Mouse (Mus musculus): ENCODE data around the gene Arhgap28. TPM values are rescaled to one million over a fixed set of nuclear protein-coding genes. Genes with fewer than 3 reads are reported as not detected.

The Arhgap28 gene
- polyA plus RNA-seq, 1 experiment from 2014 or later, result 11.5 TPM

GRCm38 (mm10) chr17:67980573-67980972 is 23.3 kb downstream of the Arhgap28 start:
- 83% methylated on average over 3 of the region's 3 CpGs for WGBS
- Histone ChIP-seq H3K4me3 (replicated peaks; ENCODE audit: low read depth, low read length) (no peak overlapping the region), H3K4me1 (replicated peaks; ENCODE audit: insufficient read depth, low read length) (no peaks in the 10 kb centered on the region), H3K9me3 (replicated peaks; ENCODE audit: low read length) (no peaks in the 10 kb centered on the region), H3K36me3 (ENCODE audit: insufficient read depth, low read length) (no peaks in the 10 kb centered on the region), H3K4me2 (ENCODE audit: low read length) (no peak overlapping the region), H3K9ac (ENCODE audit: low read depth, low read length) (no peak overlapping the region), H3K27ac (no peak overlapping the region), H3K27me3 (ENCODE audit: insufficient read depth, low read length) (no peaks in the 10 kb centered on the region)
- DNase-seq (ENCODE audit: low spot score) (no peak), ATAC-seq (replicated peaks; ENCODE audit: low FRiP score, low read depth) (no peak)
- no peak for TF ChIP-seq CTCF (IDR thresholded peaks at IDR 0.05; ENCODE audit: low read depth)

DNA sequence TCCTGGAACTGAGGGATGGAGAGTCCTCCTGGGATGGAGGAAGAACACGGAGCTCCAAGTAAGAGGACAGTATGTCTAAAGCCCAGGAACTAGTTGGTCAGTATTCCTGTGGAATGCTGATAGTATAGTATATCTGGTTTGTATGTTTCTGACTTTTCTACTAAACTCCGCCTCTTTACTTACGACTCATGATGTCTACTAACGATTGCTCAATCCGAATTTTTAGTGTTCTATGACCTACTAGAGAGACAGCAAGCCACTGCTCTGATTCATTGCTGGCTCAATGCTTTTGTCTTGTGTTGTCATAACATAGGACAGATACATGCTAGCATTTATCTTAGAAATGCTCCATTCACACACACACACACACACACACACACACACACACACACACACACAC is 24.7 kb downstream of the Arhgap28 start:
- H3K27ac ChIP-seq, result peak overlapping the region; percentile 25; the same call in 1 of the 2 replicates
- H3K4me1 ChIP-seq (replicated peaks; ENCODE audit: insufficient read depth, low read length), result no peaks in the 10 kb centered on the region
- H3K4me3 ChIP-seq (replicated peaks; ENCODE audit: low read depth, low read length), result no peak overlapping the region
- no peak for TF ChIP-seq CTCF (IDR thresholded peaks at IDR 0.05; ENCODE audit: low read depth)
- H3K4me2 ChIP-seq (ENCODE audit: low read length), result no peak overlapping the region
- no peak for ATAC-seq (replicated peaks; ENCODE audit: low FRiP score, low read depth)
- H3K9ac ChIP-seq (ENCODE audit: low read depth, low read length), result 0 out of 2 replicates have a peak overlapping the region, but pooled peaks have one; percentile 24
- no peaks in the 10 kb centered on the region for H3K36me3 ChIP-seq (ENCODE audit: insufficient read depth, low read length)
- H3K27me3 ChIP-seq (ENCODE audit: insufficient read depth, low read length), result no peaks in the 10 kb centered on the region
- 57% methylated on average over 5 of the region's 5 CpGs for WGBS
- DNase-seq (ENCODE audit: low spot score), result no peak
- no peaks in the 10 kb centered on the region for H3K9me3 ChIP-seq (replicated peaks; ENCODE audit: low read length)

- H3K9ac ChIP-seq (ENCODE audit: low read depth, low read length), result 0 out of 2 replicates have a peak overlapping the region, but pooled peaks have one; percentile 24
- no peaks in the 10 kb centered on the region for H3K9me3 ChIP-seq (replicated peaks; ENCODE audit: low read length)
- no peak overlapping the region for H3K4me3 ChIP-seq (replicated peaks; ENCODE audit: low read depth, low read length)
- no peaks in the 10 kb centered on the region for H3K4me1 ChIP-seq (replicated peaks; ENCODE audit: insufficient read depth, low read length)
- TF ChIP-seq CTCF (IDR thresholded peaks at IDR 0.05; ENCODE audit: low read depth), result no peak
- ATAC-seq (replicated peaks; ENCODE audit: low FRiP score, low read depth), result 0 out of 2 replicates have a peak, but pooled peaks have one; percentile 52
- H3K4me2 ChIP-seq (ENCODE audit: low read length), result no peak overlapping the region
- 13% methylated on average over 3 of the region's 3 CpGs for WGBS
- peak; percentile 58 for DNase-seq (ENCODE audit: low spot score)
- H3K27me3 ChIP-seq (ENCODE audit: insufficient read depth, low read length), result no peaks in the 10 kb centered on the region
- H3K36me3 ChIP-seq (ENCODE audit: insufficient read depth, low read length), result no peaks in the 10 kb centered on the region
- H3K27ac ChIP-seq, result peak overlapping the region; percentile 25; the same call in 1 of the 2 replicates
Measured at GRCm38 (mm10) chr17:67978786-67979185, 25.1 kb downstream of the Arhgap28 start.

DNA sequence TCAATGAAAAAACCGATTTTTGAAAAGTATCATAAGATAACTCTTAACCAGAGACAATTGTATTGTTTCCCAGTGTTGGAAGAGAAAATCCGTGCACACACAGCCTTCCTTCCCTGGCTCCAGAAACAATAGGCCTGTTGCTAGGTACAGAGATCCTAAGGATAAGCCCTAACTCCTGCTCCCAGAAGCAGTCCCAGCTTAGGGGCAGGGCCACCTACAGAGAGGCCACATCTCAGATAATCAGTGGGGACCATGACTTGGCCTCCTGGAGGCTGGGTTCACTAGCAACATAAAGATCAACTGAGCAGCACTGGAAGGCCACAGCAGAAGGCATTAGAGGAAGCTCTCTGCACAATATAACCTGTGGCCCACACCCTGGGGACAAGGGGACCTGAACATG is 27.5 kb downstream of the Arhgap28 start:
- Histone ChIP-seq H3K9ac (ENCODE audit: low read depth, low read length) (no peak overlapping the region), H3K4me1 (replicated peaks; ENCODE audit: insufficient read depth, low read length) (no peaks in the 10 kb centered on the region), H3K36me3 (ENCODE audit: insufficient read depth, low read length) (no peaks in the 10 kb centered on the region), H3K27me3 (ENCODE audit: insufficient read depth, low read length) (no peaks in the 10 kb centered on the region), H3K4me3 (replicated peaks; ENCODE audit: low read depth, low read length) (no peak overlapping the region), H3K9me3 (replicated peaks; ENCODE audit: low read length) (no peaks in the 10 kb centered on the region), H3K27ac (0 out of 2 replicates have a peak overlapping the region, but pooled peaks have one; percentile 19), H3K4me2 (ENCODE audit: low read length) (no peak overlapping the region)
- no peak for DNase-seq (ENCODE audit: low spot score)
- ATAC-seq (replicated peaks; ENCODE audit: low FRiP score, low read depth), result no peak
- WGBS, result 60% methylated on average over 2 of the region's 2 CpGs
- no peak for TF ChIP-seq CTCF (IDR thresholded peaks at IDR 0.05; ENCODE audit: low read depth)

DNA sequence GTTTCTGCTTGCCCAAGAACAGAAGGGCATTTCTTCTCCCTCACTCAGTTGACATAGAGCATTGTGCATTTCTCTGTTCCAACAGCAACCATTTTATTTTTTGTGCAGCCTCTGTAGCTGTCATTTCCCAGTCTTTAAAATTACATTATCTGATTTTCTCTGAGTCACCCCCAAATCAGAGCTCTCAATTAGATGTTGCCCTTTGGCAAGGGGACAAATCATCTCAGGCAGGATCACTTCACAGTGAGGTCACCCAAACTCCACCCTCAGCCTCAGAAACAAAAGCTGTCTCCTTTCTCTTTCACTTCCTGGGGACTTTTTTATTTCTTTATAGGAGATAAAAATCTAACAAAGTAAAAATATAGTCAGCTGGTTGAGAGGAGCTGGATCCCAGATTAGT is 27.9 kb downstream of the Arhgap28 start:
- Histone ChIP-seq H3K27me3 (ENCODE audit: insufficient read depth, low read length) (no peaks in the 10 kb centered on the region), H3K4me2 (ENCODE audit: low read length) (no peak overlapping the region), H3K9ac (ENCODE audit: low read depth, low read length) (no peak overlapping the region), H3K9me3 (replicated peaks; ENCODE audit: low read length) (no peaks in the 10 kb centered on the region), H3K4me3 (replicated peaks; ENCODE audit: low read depth, low read length) (no peak overlapping the region), H3K36me3 (ENCODE audit: insufficient read depth, low read length) (no peaks in the 10 kb centered on the region), H3K4me1 (replicated peaks; ENCODE audit: insufficient read depth, low read length) (no peaks in the 10 kb centered on the region), H3K27ac (no peak overlapping the region)
- TF ChIP-seq CTCF (IDR thresholded peaks at IDR 0.05; ENCODE audit: low read depth), result no peak
- peak; percentile 28 for DNase-seq (ENCODE audit: low spot score)
- ATAC-seq (replicated peaks; ENCODE audit: low FRiP score, low read depth), result no peak

DNA sequence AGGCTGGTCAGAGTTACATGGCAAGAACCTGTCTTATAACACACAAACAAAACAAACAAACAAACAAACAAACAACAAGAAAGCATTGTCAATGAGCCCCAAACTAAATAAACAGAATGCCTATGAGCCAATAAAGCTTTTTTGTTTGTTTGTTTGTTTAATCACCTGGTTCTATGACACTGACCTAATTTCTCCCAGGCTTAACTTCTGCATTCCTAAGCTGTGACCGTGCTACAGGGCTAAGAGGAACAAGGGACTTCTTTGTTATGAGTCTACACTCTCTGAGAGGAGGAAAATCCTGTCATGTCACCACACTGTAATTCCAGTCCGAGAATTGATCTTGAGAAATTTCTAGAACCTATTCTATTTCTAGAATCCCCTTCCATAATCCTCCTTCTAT is 29.2 kb downstream of the Arhgap28 start:
- Histone ChIP-seq H3K27ac (no peak overlapping the region), H3K4me2 (ENCODE audit: low read length) (no peak overlapping the region), H3K36me3 (ENCODE audit: insufficient read depth, low read length) (no peaks in the 10 kb centered on the region), H3K4me1 (replicated peaks; ENCODE audit: insufficient read depth, low read length) (no peaks in the 10 kb centered on the region), H3K9me3 (replicated peaks; ENCODE audit: low read length) (no peaks in the 10 kb centered on the region), H3K4me3 (replicated peaks; ENCODE audit: low read depth, low read length) (no peak overlapping the region), H3K27me3 (ENCODE audit: insufficient read depth, low read length) (no peaks in the 10 kb centered on the region), H3K9ac (ENCODE audit: low read depth, low read length) (no peak overlapping the region)
- 58% methylated on average over 2 of the region's 2 CpGs for WGBS
- no peak for TF ChIP-seq CTCF (IDR thresholded peaks at IDR 0.05; ENCODE audit: low read depth)
- ATAC-seq (replicated peaks; ENCODE audit: low FRiP score, low read depth) (no peak), DNase-seq (ENCODE audit: low spot score) (no peak)

All from kidney, postnatal 0 days (tissue).